Mouse (Mus musculus) mature B cell (primary cell): Measurements from ENCODE around the gene Taar8c.
"Not testable (repeated sequence)": the region's sequence is repeated elsewhere in the genome, so short reads cannot be mapped to it uniquely, and the experiment has no call there.

Source experiments
- in situ Hi-C: fragments of 300-500 bp; cut with MboI; formaldehyde crosslinking; loops from 2 replicates; pipeline ENCODE4 v1.14.3; 2019

Taar8c gene

DNA sequence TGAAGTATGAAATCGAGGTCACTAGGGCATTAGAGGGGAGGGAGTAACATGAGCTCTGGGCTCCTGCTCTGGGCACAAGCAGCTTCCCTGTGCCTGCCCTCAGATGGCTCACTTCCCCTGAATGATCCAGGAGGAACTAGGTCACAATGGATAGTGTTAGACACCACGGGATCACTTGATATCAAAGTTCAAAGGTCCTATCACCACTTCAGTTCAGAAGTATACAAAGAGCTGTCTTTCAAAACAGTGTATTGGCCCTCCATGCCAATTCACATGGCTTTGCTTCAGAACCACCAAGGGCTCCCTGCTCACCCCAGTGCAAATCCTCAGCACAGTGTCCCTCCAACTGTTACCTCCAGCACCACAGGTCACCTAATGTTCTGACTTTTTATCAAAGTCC, 27.0 kb downstream of the Taar8c start:
- in situ Hi-C loops, result not testable (repeated sequence)

DNA sequence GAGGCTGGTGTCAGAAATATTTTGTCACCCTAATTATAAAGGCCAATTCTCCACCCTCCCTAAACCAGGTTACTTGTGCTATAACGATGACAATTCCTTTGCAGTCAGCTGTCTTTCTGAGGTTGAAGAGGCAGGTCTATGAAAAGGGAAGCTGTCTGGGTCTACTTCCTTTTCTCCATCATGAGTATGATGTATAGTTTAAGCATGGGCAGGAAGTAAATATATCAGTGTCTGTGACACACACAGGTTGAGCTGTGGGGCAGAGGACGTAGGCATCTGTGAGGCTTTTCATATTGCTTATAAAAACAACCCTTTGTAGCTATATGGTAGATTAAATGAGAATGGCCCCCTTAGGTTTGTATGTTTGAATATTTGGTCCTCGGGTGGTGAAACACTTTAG, 42.7 kb downstream of the Taar8c start:
- in situ Hi-C loops, result no loop called here

GRCm38 (mm10) chr10:24052039-24052438, 49.7 kb downstream of the Taar8c start:
- in situ Hi-C loops, result no loop called here
